Mouse (Mus musculus) embryo, embryonic 11 days (tissue): ENCODE results near the gene Mycl.
A peak's percentile ranks its signal among the peaks of the same experiment; 100 is the strongest.

ENCODE experiments used
- DNase-seq: peaks from one replicate; pipeline ENCODE4 v3.0.0-alpha.2; 2015

The Mycl gene

GRCm38 (mm10) chr4:122995404-122996220 lies at the start of gene Mycl:
Gene Mycl, plus strand, starts transcription at chr4:122995652.
- peak; percentile 96 for DNase-seq

GRCm38 (mm10) chr4:122947223-122947622 lies 48.2 kb upstream of the Mycl start:
- no peak for DNase-seq

GRCm38 (mm10) chr4:122949096-122949495 lies 46.4 kb upstream of the Mycl start:
- DNase-seq, result no peak

GRCm38 (mm10) chr4:122954680-122955411 lies 40.6 kb upstream of the Mycl start:
- no peak for DNase-seq

GRCm38 (mm10) chr4:122955412-122956136 lies 39.9 kb upstream of the Mycl start:
- peak; percentile 94 for DNase-seq

- no peak for DNase-seq
These were observed 39.2 kb upstream of the Mycl start for GRCm38 (mm10) chr4:122956301-122956700.

GRCm38 (mm10) chr4:122958491-122959031 lies 36.9 kb upstream of the Mycl start:
- DNase-seq, result no peak

GRCm38 (mm10) chr4:122959816-122960215 lies 35.6 kb upstream of the Mycl start:
- DNase-seq, result peak; percentile 36

- DNase-seq, result peak; percentile 81
These were observed 34.9 kb upstream of the Mycl start for GRCm38 (mm10) chr4:122960321-122961099.

- DNase-seq, result peak; percentile 91
These were observed 34.3 kb upstream of the Mycl start, which contains the start of gene Mfsd2a for GRCm38 (mm10) chr4:122961100-122961567. Gene Mfsd2a, minus strand, starts transcription at chr4:122961188.

- DNase-seq, result peak; percentile 39
These were observed 33.9 kb upstream of the Mycl start for GRCm38 (mm10) chr4:122961589-122961988.

GRCm38 (mm10) chr4:122962751-122963150 lies 32.7 kb upstream of the Mycl start:
- peak; percentile 46 for DNase-seq

GRCm38 (mm10) chr4:122968106-122968505 lies 27.3 kb upstream of the Mycl start:
- no peak for DNase-seq

GRCm38 (mm10) chr4:122971191-122971590 lies 24.3 kb upstream of the Mycl start:
- DNase-seq, result no peak

GRCm38 (mm10) chr4:122971646-122972045 lies 23.8 kb upstream of the Mycl start:
- DNase-seq, result no peak

- DNase-seq, result no peak
These were observed 23.4 kb upstream of the Mycl start for GRCm38 (mm10) chr4:122972056-122972455.

GRCm38 (mm10) chr4:122974976-122975520 lies 20.4 kb upstream of the Mycl start:
- no peak for DNase-seq

GRCm38 (mm10) chr4:122976885-122977284 lies 18.6 kb upstream of the Mycl start:
- no peak for DNase-seq

- DNase-seq, result no peak
These were observed 16.6 kb upstream of the Mycl start for GRCm38 (mm10) chr4:122978850-122979249.

GRCm38 (mm10) chr4:122979826-122980225 lies 15.6 kb upstream of the Mycl start:
- no peak for DNase-seq

- DNase-seq, result no peak
These were observed 14.8 kb upstream of the Mycl start for GRCm38 (mm10) chr4:122980684-122981083.

GRCm38 (mm10) chr4:122981238-122981637 lies 14.2 kb upstream of the Mycl start:
- no peak for DNase-seq
